15 mouse cellular contexts compared by ENCODE assay signal in genomic region chr13:44979433-44979832, GRCm38 (mm10).
"Had no signal": no experiment of that assay in that cellular context is flagged by ENCODE, and none has a peak within 500 bp of the region (broad histone marks: within the 10 kb centered on the region; RNA-seq: fewer than 3 reads in every experiment).

No protein-coding gene starts in this region.

- H3K9me3 ChIP-seq: neural tube, embryonic 13.5 days; neural tube, embryonic 15.5 days; stomach, embryonic 15.5 days had no signal

- H3K27me3 ChIP-seq: neural tube, embryonic 13.5 days; neural tube, embryonic 15.5 days; stomach, embryonic 15.5 days had no signal

- DNase-seq: retina, postnatal 1 day; right cerebral cortex, adult 18-20 months; right cerebral cortex, postnatal 14 days; right cerebral cortex, postnatal 25 days; right cerebral cortex, postnatal 4 days; spleen, adult 18-20 months; thymus, adult 18-20 months; thymus, adult 2 months; thymus, postnatal 14 days; thymus, postnatal 25 days; thymus, postnatal 36 days; thymus, postnatal 4 days had no signal

- H3K4me3 ChIP-seq: neural tube, embryonic 13.5 days; neural tube, embryonic 15.5 days; stomach, embryonic 15.5 days had no signal

- H3K4me1 ChIP-seq: stomach, embryonic 15.5 days had no signal

- H3K36me3 ChIP-seq: neural tube, embryonic 15.5 days; stomach, embryonic 15.5 days had no signal
